Mouse (Mus musculus) liver, embryonic 14.5 days (tissue): ENCODE results near the gene Wwc1. TPM values are rescaled to one million over a fixed set of nuclear protein-coding genes. Genes with fewer than 3 reads are reported as not detected.
A peak's percentile ranks its signal among the peaks of the same experiment; 100 is the strongest.

Experiments
- ATAC-seq: fragments of 200-750 bp; cut with Nextera tagmentation; 2 replicates; pipeline ENCODE4 v1.8.0; 2017; ENCODE audit warnings: moderate number of reproducible peaks, mild to moderate bottlenecking, moderate library complexity; ENCODE audit not compliant: insufficient read depth
- DNase-seq, 3 experiments: peaks; one replicate each; pipeline ENCODE4 v3.0.0-alpha.2; 2012 to 2013; ENCODE audit warnings: low read depth in 3 of 3, low spot score in 3 of 3
- H3K27ac ChIP-seq: fragments of 300-500 bp; sonication (generic); 2 replicates; pipeline ENCODE4 v1.5.1; 2014; ENCODE audit warnings: moderate library complexity, mild to moderate bottlenecking, control low read depth, inconsistent platforms
- H3K27me3 ChIP-seq: fragments of 300-500 bp; sonication (generic); 2 replicates; pipeline ENCODE4 v1.6.1; 2014; ENCODE audit warnings: mild to moderate bottlenecking, low read length, moderate library complexity; ENCODE audit not compliant: control insufficient read depth, insufficient read depth
- H3K36me3 ChIP-seq: fragments of 300-500 bp; sonication (generic); replicated peaks from 2 replicates; pipeline ENCODE4 v1.6.1; 2014; ENCODE audit warnings: low read depth; ENCODE audit not compliant: control insufficient read depth, insufficient read depth
- H3K4me1 ChIP-seq, 2 experiments: fragments of 200-500 bp in 1 of 2; fragments of 300-500 bp in 1 of 2; sonication (generic) in 1 of 2; replicated peaks; 2 replicates each; pipeline ENCODE4 v1.6.1; 2012 to 2014; ENCODE audit warnings: antibody characterized with exemption in 1 of 2, inconsistent platforms in 1 of 2, low read length in 1 of 2; ENCODE audit not compliant: control insufficient read depth in 2 of 2, insufficient read depth in 2 of 2
- H3K4me2 ChIP-seq: fragments of 300-500 bp; sonication (generic); 2 replicates; pipeline ENCODE4 v1.6.1; 2014; ENCODE audit warnings: low read depth, mild to moderate bottlenecking, control low read depth, moderate library complexity
- H3K4me3 ChIP-seq, 2 experiments: fragments of 200-500 bp in 1 of 2; fragments of 300-500 bp in 1 of 2; sonication (generic) in 1 of 2; 2 replicates each; pipeline ENCODE4 v1.5.1; 2012 to 2014; ENCODE audit warnings: low read depth in 2 of 2, low read length in 2 of 2, mild to moderate bottlenecking in 2 of 2, control low read depth in 1 of 2, inconsistent platforms in 1 of 2, moderate library complexity in 1 of 2; ENCODE audit not compliant: insufficient read depth in 1 of 2
- H3K9ac ChIP-seq: fragments of 300-500 bp; sonication (generic); replicated peaks from 2 replicates; pipeline ENCODE4 v1.6.1; 2014; ENCODE audit warnings: mild to moderate bottlenecking, control low read depth, moderate library complexity
- H3K9me3 ChIP-seq: fragments of 300-500 bp; sonication (generic); 2 replicates; pipeline ENCODE4 v1.6.1; 2016; ENCODE audit warnings: low read length, mixed read lengths; ENCODE audit not compliant: control insufficient read depth
- CTCF ChIP-seq: IDR thresholded peaks from 2 replicates; pipeline ENCODE4 v1.5.1; 2016; ENCODE audit warnings: antibody characterized with exemption, low read depth, control low read depth
- EP300 ChIP-seq: IDR thresholded peaks from 2 replicates; pipeline ENCODE4 v1.6.1; 2016; ENCODE audit warnings: antibody characterized with exemption, low read depth
- WGBS: fragments of 180-500 bp; shearing (Covaris S2); extraction: QIAGEN DNeasy Blood & Tissue Kit; methylation state at CpG from one replicate; pipeline ENCODE4 v1.1.7; 2014; ENCODE audit not compliant: insufficient replicate concordance; 5-methylcytosine and 5-hydroxymethylcytosine counted together
- polyA plus RNA-seq, 2 experiments: library from polyadenylated mRNA; depleted of rRNA in 1 of 2; stranded (reverse) in 1 of 2; unstranded in 1 of 2; fragments of >200 nt; fragmentation: Nextera tagmentation in 1 of 2; extraction: Ambion mirVana in 1 of 2; gene quantifications; 2 replicates each; pipeline versions ENCODE4 v1.2.1 to v1.2.3; 2012 to 2014

The Wwc1 gene
- polyA plus RNA-seq, 2 experiments = 0.65 to 2.5 TPM

DNA sequence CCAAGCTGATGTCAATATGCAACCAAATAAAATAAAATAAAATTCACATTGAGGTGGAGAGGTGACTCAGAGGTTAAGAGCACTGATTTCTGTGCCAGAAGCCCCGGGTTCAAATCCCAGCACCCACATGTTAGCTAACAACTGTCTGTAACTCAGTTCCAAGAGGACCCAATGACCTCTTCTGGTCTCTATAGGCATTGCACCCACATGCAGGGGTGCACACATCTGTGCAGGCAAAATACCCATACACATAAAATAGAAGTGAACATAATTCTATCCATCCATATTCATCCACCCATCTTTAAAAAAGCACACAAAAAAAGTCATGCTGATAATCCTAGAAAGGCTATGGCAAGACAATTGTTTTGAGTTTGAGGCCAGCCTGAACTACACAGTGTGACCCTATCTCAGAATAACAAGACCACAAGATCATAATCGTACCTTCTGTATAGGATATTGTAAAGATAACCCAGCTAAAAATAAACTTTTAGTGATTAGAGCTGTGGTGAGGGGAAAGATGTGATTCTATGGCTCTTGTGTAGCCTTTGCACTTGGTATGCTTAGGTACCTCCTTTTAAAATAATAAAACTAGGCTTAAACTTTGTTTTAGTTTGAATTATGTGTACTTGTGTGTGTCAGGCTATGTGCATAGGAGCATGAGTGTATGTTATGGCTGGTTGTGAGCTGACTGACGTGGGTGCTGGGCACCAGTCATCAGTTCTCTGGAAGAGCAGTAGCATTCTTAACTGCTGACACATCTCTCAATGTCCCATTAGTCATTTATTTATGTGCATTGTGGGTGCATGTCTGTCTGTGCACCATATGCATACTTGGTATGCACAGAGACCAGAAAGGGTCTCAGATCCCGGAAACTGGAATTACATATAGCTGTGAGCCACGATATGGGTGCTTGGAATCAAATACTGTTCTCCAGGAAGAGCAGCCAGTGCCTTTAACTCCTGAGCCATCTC is 142.9 kb downstream of the Wwc1 start:
- no peaks in the 10 kb centered on the region for H3K36me3 ChIP-seq
- H3K9me3 ChIP-seq = no peaks in the 10 kb centered on the region
- no peak for TF ChIP-seq EP300
- peak; percentile 15; the same call in 1 of the 2 replicates for TF ChIP-seq CTCF
- no peak for ATAC-seq
- 56% methylated on average over 5 of the region's 5 CpGs for WGBS
- H3K4me1 ChIP-seq = peaks cover 11% of the 10 kb centered on the region in 2 experiments
- H3K27ac ChIP-seq = no peak overlapping the region
- H3K4me2 ChIP-seq = peak overlapping the region; percentile 79
- H3K27me3 ChIP-seq = no peaks in the 10 kb centered on the region
- no peak overlapping the region for H3K9ac ChIP-seq
- DNase-seq = no peak
- peak overlapping the region in 1 of 2 experiments; percentile 5; a peak in 2 of 4 replicates for H3K4me3 ChIP-seq

DNA sequence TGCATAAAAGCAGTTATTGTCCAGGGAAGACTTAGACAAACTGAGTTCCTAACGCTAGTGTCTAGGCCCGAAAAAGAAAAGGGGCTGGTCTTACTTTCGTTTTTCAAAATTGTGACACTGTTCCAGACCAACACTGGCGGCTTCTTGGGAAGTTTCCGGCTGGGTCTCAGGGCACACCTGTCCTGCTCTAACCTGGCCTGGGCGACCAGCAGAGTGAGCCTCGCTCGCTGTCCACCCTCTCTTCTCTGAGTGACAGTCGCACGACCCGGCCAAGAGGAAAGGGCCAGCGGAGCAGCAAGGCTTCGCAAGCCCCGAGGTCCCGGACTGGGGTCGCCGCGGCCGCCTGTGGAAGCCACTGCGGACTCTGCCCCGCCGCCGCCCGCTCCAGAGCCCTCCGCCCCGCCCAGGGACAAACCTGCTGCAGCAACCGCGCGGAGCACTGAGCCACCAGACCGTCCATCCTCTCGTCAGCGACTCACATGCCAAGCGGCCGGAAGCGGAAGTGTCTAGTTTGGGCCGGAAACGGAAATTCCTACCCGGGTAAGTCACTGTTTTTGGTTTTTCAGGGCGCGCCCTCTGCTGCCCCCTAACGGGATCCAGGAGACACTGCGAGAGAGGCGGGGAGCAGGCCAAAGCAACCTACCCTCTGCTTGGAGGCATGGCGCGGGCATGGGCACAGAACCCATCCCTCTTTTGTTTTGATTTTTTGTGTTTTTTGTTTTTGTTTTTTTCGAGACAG is 146.1 kb downstream of the Wwc1 start, which contains the start of gene Rars:
TSS of gene Rars (minus strand) at position 485 of the 739 bp plus-strand sequence.
- H3K27ac ChIP-seq = peak within 1 kb of the TSS; percentile 5
- H3K4me2 ChIP-seq = peak within 1 kb of the TSS; percentile 86
- no peaks in the 10 kb centered on the region for H3K9me3 ChIP-seq
- H3K36me3 ChIP-seq = peaks cover 11% of the 10 kb centered on the region; the same call in 1 of the 2 replicates
- H3K27me3 ChIP-seq = no peaks in the 10 kb centered on the region
- no peak for TF ChIP-seq EP300
- peak; percentile 96 for TF ChIP-seq CTCF
- H3K4me3 ChIP-seq = peak within 1 kb of the TSS; percentile 91 to 92
- 1% methylated on average over 43 of the region's 46 CpGs for WGBS
- H3K9ac ChIP-seq = peak within 1 kb of the TSS; percentile 86
- DNase-seq (peak; percentile 89 to 92 (median 90)), ATAC-seq (peak; percentile 80)
- H3K4me1 ChIP-seq = peaks cover 11% of the 10 kb centered on the region in 2 experiments

GRCm38 (mm10) chr11:35833270-35833669 is 147.1 kb downstream of the Wwc1 start:
- WGBS = 30% methylated on average over 6 of the region's 6 CpGs
- no peak for TF ChIP-seq EP300
- H3K27ac ChIP-seq = no peak overlapping the region
- DNase-seq = no peak
- peaks cover 8 to 11% of the 10 kb centered on the region in 2 experiments for H3K4me1 ChIP-seq
- ATAC-seq = no peak
- H3K9me3 ChIP-seq = no peaks in the 10 kb centered on the region
- H3K27me3 ChIP-seq = no peaks in the 10 kb centered on the region
- peak overlapping the region; percentile 86 for H3K9ac ChIP-seq
- peaks cover 18% of the 10 kb centered on the region for H3K36me3 ChIP-seq
- peak overlapping the region; percentile 91 to 92 for H3K4me3 ChIP-seq
- peak overlapping the region; percentile 86 for H3K4me2 ChIP-seq

- Histone ChIP-seq H3K27ac (no peak overlapping the region), H3K4me2 (no peak overlapping the region), H3K4me3 (no peak overlapping the region), H3K9ac (no peak overlapping the region), H3K36me3 (peaks cover 23% of the 10 kb centered on the region), H3K27me3 (no peaks in the 10 kb centered on the region), H3K4me1 (peaks cover 3 to 8% of the 10 kb centered on the region in 2 experiments), H3K9me3 (no peaks in the 10 kb centered on the region)
- ATAC-seq (no peak), DNase-seq (no peak)
- WGBS = 49% methylated on average over 4 of the region's 4 CpGs
- TF ChIP-seq EP300 = no peak
- no peak for TF ChIP-seq CTCF
Observed at GRCm38 (mm10) chr11:35832139-35832538, 148.2 kb downstream of the Wwc1 start.
